Mouse (Mus musculus): Measurements from ENCODE around the gene Ccnj.

Gene Ccnj

GRCm38 (mm10) chr19:40831416-40832201 is 530 bp downstream of the Ccnj start:
- no peak for TF ChIP-seq GATA4 (IDR thresholded peaks at IDR 0.05; ENCODE audit: insufficient replicate concordance, low read length)

GRCm38 (mm10) chr19:40832361-40832760 is 1.3 kb downstream of the Ccnj start:
- no peak for TF ChIP-seq GATA4 (IDR thresholded peaks at IDR 0.05; ENCODE audit: insufficient replicate concordance, low read length)

GRCm38 (mm10) chr19:40834436-40834835 is 3.4 kb downstream of the Ccnj start:
- no peak for TF ChIP-seq GATA4 (IDR thresholded peaks at IDR 0.05; ENCODE audit: insufficient replicate concordance, low read length)

GRCm38 (mm10) chr19:40838205-40838604 is 7.1 kb downstream of the Ccnj start:
- TF ChIP-seq GATA4 (IDR thresholded peaks at IDR 0.05; ENCODE audit: insufficient replicate concordance, low read length): no peak

- peak; percentile 83 for TF ChIP-seq GATA4 (IDR thresholded peaks at IDR 0.05; ENCODE audit: insufficient replicate concordance, low read length)
Measured at GRCm38 (mm10) chr19:40840303-40840702, 9.2 kb downstream of the Ccnj start.

GRCm38 (mm10) chr19:40841083-40841482 is 10.0 kb downstream of the Ccnj start:
- no peak for TF ChIP-seq GATA4 (IDR thresholded peaks at IDR 0.05; ENCODE audit: insufficient replicate concordance, low read length)

- TF ChIP-seq GATA4 (IDR thresholded peaks at IDR 0.05; ENCODE audit: insufficient replicate concordance, low read length): no peak
Measured at GRCm38 (mm10) chr19:40841593-40841992, 10.5 kb downstream of the Ccnj start.

GRCm38 (mm10) chr19:40844731-40845130 is 13.7 kb downstream of the Ccnj start:
- TF ChIP-seq GATA4 (IDR thresholded peaks at IDR 0.05; ENCODE audit: insufficient replicate concordance, low read length): no peak

GRCm38 (mm10) chr19:40849391-40849790 is 18.3 kb downstream of the Ccnj start:
- no peak for TF ChIP-seq GATA4 (IDR thresholded peaks at IDR 0.05; ENCODE audit: insufficient replicate concordance, low read length)

- TF ChIP-seq GATA4 (IDR thresholded peaks at IDR 0.05; ENCODE audit: insufficient replicate concordance, low read length): no peak
Measured at GRCm38 (mm10) chr19:40859555-40859954, 28.5 kb downstream of the Ccnj start.

- no peak for TF ChIP-seq GATA4 (IDR thresholded peaks at IDR 0.05; ENCODE audit: insufficient replicate concordance, low read length)
Measured at GRCm38 (mm10) chr19:40868284-40868683, 37.2 kb downstream of the Ccnj start.

GRCm38 (mm10) chr19:40869425-40870105 is 38.5 kb downstream of the Ccnj start:
- TF ChIP-seq GATA4 (IDR thresholded peaks at IDR 0.05; ENCODE audit: insufficient replicate concordance, low read length): no peak

GRCm38 (mm10) chr19:40872955-40873665 is 42.0 kb downstream of the Ccnj start:
- no peak for TF ChIP-seq GATA4 (IDR thresholded peaks at IDR 0.05; ENCODE audit: insufficient replicate concordance, low read length)

GRCm38 (mm10) chr19:40881700-40882099 is 50.6 kb downstream of the Ccnj start:
- no peak for TF ChIP-seq GATA4 (IDR thresholded peaks at IDR 0.05; ENCODE audit: insufficient replicate concordance, low read length)

- TF ChIP-seq GATA4 (IDR thresholded peaks at IDR 0.05; ENCODE audit: insufficient replicate concordance, low read length): no peak
Measured at GRCm38 (mm10) chr19:40888887-40889286, 57.8 kb downstream of the Ccnj start.

- no peak for TF ChIP-seq GATA4 (IDR thresholded peaks at IDR 0.05; ENCODE audit: insufficient replicate concordance, low read length)
Measured at GRCm38 (mm10) chr19:40894071-40894506, 63.0 kb downstream of the Ccnj start.
